Mouse (Mus musculus) heart, postnatal 14 days (tissue): ENCODE data around the gene Rasgrf2. TPM values are rescaled to one million over a fixed set of nuclear protein-coding genes. Genes with fewer than 3 reads are reported as not detected.

Experiments used
- total RNA-seq, 2 experiments: library from RNA; stranded (reverse); gene quantifications; 2 replicates each; pipeline ENCODE4 v1.2.3; 2021

Gene Rasgrf2
- total RNA-seq, 2 experiments from 2014 or later: 5.4 to 6.3 TPM

Other genes starting within 250 kb of the Rasgrf2 start
- not detected for gene Gm20379, start 174.3 kb upstream of the Rasgrf2 start, total RNA-seq
- 1 to 10 TPM; 1.5 to 1.8 TPM for gene Dhfr, start 223.1 kb upstream of the Rasgrf2 start, total RNA-seq
- 10 to 100 TPM; 12.1 to 12.7 TPM for gene Msh3, start 223.3 kb upstream of the Rasgrf2 start, total RNA-seq